Mouse (Mus musculus): ENCODE results near the gene Tia1. TPM values are rescaled to one million over a fixed set of nuclear protein-coding genes. Genes with fewer than 3 reads are reported as not detected.

The Tia1 gene
- polyA plus RNA-seq, 1 experiment, result 6.4 TPM

GRCm38 (mm10) chr6:86384692-86385091 lies 19.3 kb upstream of the Tia1 start:
- TF ChIP-seq FLI1 (IDR thresholded peaks at IDR 0.05; ENCODE audit: low read length) (no peak), GATA1 (IDR thresholded peaks at IDR 0.05; ENCODE audit: borderline replicate concordance, low read length) (no peak)
- no peaks in the 10 kb centered on the region for H3K9me3 ChIP-seq
- peaks cover 36% of the 10 kb centered on the region for H3K36me3 ChIP-seq (replicated peaks; ENCODE audit: low read length)
- H3K27me3 ChIP-seq (replicated peaks), result no peaks in the 10 kb centered on the region
- H3K4me1 ChIP-seq, result peaks cover 21% of the 10 kb centered on the region
- H3K4me3 ChIP-seq (replicated peaks), result no peak overlapping the region

GRCm38 (mm10) chr6:86385362-86386104 lies 18.5 kb upstream of the Tia1 start:
- Histone ChIP-seq H3K36me3 (replicated peaks; ENCODE audit: low read length) (peaks cover 41% of the 10 kb centered on the region), H3K9me3 (no peaks in the 10 kb centered on the region)
- TF ChIP-seq GATA1 (IDR thresholded peaks at IDR 0.05; ENCODE audit: borderline replicate concordance, low read length) (no peak), FLI1 (IDR thresholded peaks at IDR 0.05; ENCODE audit: low read length) (no peak)

GRCm38 (mm10) chr6:86387313-86387712 lies 16.7 kb upstream of the Tia1 start:
- TF ChIP-seq FLI1 (IDR thresholded peaks at IDR 0.05; ENCODE audit: low read length) (no peak), GATA1 (IDR thresholded peaks at IDR 0.05; ENCODE audit: borderline replicate concordance, low read length) (no peak)
- no peaks in the 10 kb centered on the region for H3K9me3 ChIP-seq
- H3K4me1 ChIP-seq, result peaks cover 21% of the 10 kb centered on the region
- H3K36me3 ChIP-seq (replicated peaks; ENCODE audit: low read length), result peaks cover 59% of the 10 kb centered on the region
- no peak overlapping the region for H3K4me3 ChIP-seq (replicated peaks)
- H3K27me3 ChIP-seq (replicated peaks), result no peaks in the 10 kb centered on the region

More at GRCm38 (mm10) chr6:86385362-86386104, 18.5 kb upstream of the Tia1 start:
- H3K4me3 ChIP-seq (replicated peaks), result no peak overlapping the region
- H3K27me3 ChIP-seq (replicated peaks), result no peaks in the 10 kb centered on the region
- H3K4me1 ChIP-seq, result peaks cover 21% of the 10 kb centered on the region

- Histone ChIP-seq H3K27me3 (replicated peaks) (no peaks in the 10 kb centered on the region), H3K4me1 (peaks cover 17% of the 10 kb centered on the region), H3K4me3 (replicated peaks) (no peak overlapping the region), H3K36me3 (replicated peaks; ENCODE audit: low read length) (peaks cover 65% of the 10 kb centered on the region), H3K9me3 (no peaks in the 10 kb centered on the region)
- no peak for TF ChIP-seq FLI1 (IDR thresholded peaks at IDR 0.05; ENCODE audit: low read length)
- TF ChIP-seq GATA1 (IDR thresholded peaks at IDR 0.05; ENCODE audit: borderline replicate concordance, low read length), result no peak
Measured at GRCm38 (mm10) chr6:86388461-86388860, 15.6 kb upstream of the Tia1 start.

GRCm38 (mm10) chr6:86391326-86391725 lies 12.7 kb upstream of the Tia1 start:
- TF ChIP-seq GATA1 (IDR thresholded peaks at IDR 0.05; ENCODE audit: borderline replicate concordance, low read length) (no peak), FLI1 (IDR thresholded peaks at IDR 0.05; ENCODE audit: low read length) (no peak)
- Histone ChIP-seq H3K4me1 (peaks cover 15% of the 10 kb centered on the region), H3K27me3 (replicated peaks) (no peaks in the 10 kb centered on the region), H3K36me3 (replicated peaks; ENCODE audit: low read length) (peaks cover 71% of the 10 kb centered on the region), H3K4me3 (replicated peaks) (no peak overlapping the region), H3K9me3 (no peaks in the 10 kb centered on the region)

- TF ChIP-seq GATA1 (IDR thresholded peaks at IDR 0.05; ENCODE audit: borderline replicate concordance, low read length), result no peak
- Histone ChIP-seq H3K36me3 (replicated peaks; ENCODE audit: low read length) (peaks cover 55% of the 10 kb centered on the region), H3K9me3 (no peaks in the 10 kb centered on the region)
Measured at GRCm38 (mm10) chr6:86393187-86393586, 10.8 kb upstream of the Tia1 start.

GRCm38 (mm10) chr6:86394078-86394720 lies 9.8 kb upstream of the Tia1 start:
- TF ChIP-seq GATA1 (IDR thresholded peaks at IDR 0.05; ENCODE audit: borderline replicate concordance, low read length), result no peak
- H3K36me3 ChIP-seq (replicated peaks; ENCODE audit: low read length), result peaks cover 45% of the 10 kb centered on the region
- no peaks in the 10 kb centered on the region for H3K27me3 ChIP-seq (replicated peaks)
- no peaks in the 10 kb centered on the region for H3K9me3 ChIP-seq
- peaks cover 34% of the 10 kb centered on the region for H3K4me1 ChIP-seq
- H3K4me3 ChIP-seq (replicated peaks), result no peak overlapping the region

More at GRCm38 (mm10) chr6:86393187-86393586, 10.8 kb upstream of the Tia1 start:
- Histone ChIP-seq H3K27me3 (replicated peaks) (no peaks in the 10 kb centered on the region), H3K4me1 (peaks cover 30% of the 10 kb centered on the region), H3K4me3 (replicated peaks) (no peak overlapping the region)

GRCm38 (mm10) chr6:86395021-86395420 lies 9.0 kb upstream of the Tia1 start:
- TF ChIP-seq FLI1 (IDR thresholded peaks at IDR 0.05; ENCODE audit: low read length) (no peak), GATA1 (IDR thresholded peaks at IDR 0.05; ENCODE audit: borderline replicate concordance, low read length) (no peak)
- peaks cover 39% of the 10 kb centered on the region for H3K4me1 ChIP-seq
- H3K27me3 ChIP-seq (replicated peaks), result no peaks in the 10 kb centered on the region
- no peak overlapping the region for H3K4me3 ChIP-seq (replicated peaks)
- peaks cover 39% of the 10 kb centered on the region for H3K36me3 ChIP-seq (replicated peaks; ENCODE audit: low read length)
- no peaks in the 10 kb centered on the region for H3K9me3 ChIP-seq

- TF ChIP-seq FLI1 (IDR thresholded peaks at IDR 0.05; ENCODE audit: low read length), result no peak
- TF ChIP-seq GATA1 (IDR thresholded peaks at IDR 0.05; ENCODE audit: borderline replicate concordance, low read length), result no peak
- Histone ChIP-seq H3K27me3 (replicated peaks) (no peaks in the 10 kb centered on the region), H3K4me3 (replicated peaks) (peak overlapping the region; percentile 98), H3K9me3 (no peaks in the 10 kb centered on the region), H3K4me1 (peaks cover 49% of the 10 kb centered on the region), H3K36me3 (replicated peaks; ENCODE audit: low read length) (peaks cover 29% of the 10 kb centered on the region)
Measured at GRCm38 (mm10) chr6:86395969-86396368, 8.1 kb upstream of the Tia1 start.

GRCm38 (mm10) chr6:86396581-86397256 lies 7.3 kb upstream of the Tia1 start, which contains the start of gene Pcyox1:
TSS of gene Pcyox1 (minus strand) at chr6:86397154.
- Histone ChIP-seq H3K4me1 (peaks cover 54% of the 10 kb centered on the region), H3K27me3 (replicated peaks) (no peaks in the 10 kb centered on the region)
- TF ChIP-seq GATA1 (IDR thresholded peaks at IDR 0.05; ENCODE audit: borderline replicate concordance, low read length), result no peak
- no peak for TF ChIP-seq FLI1 (IDR thresholded peaks at IDR 0.05; ENCODE audit: low read length)

More at GRCm38 (mm10) chr6:86396581-86397256, 7.3 kb upstream of the Tia1 start, which contains the start of gene Pcyox1:
- Histone ChIP-seq H3K9me3 (no peaks in the 10 kb centered on the region), H3K36me3 (replicated peaks; ENCODE audit: low read length) (peaks cover 22% of the 10 kb centered on the region), H3K4me3 (replicated peaks) (peak within 1 kb of the TSS; percentile 98)
